Mouse (Mus musculus) right cerebral cortex, postnatal 10 days (tissue): ENCODE data around the gene Defb23.
A peak's percentile ranks its signal among the peaks of the same experiment; 100 is the strongest.

Source experiments
- DNase-seq, 2 experiments: peaks; one replicate each; pipeline ENCODE4 v3.0.0; 2021; ENCODE audit warnings: low spot score in 2 of 2

Defb23 gene

DNA sequence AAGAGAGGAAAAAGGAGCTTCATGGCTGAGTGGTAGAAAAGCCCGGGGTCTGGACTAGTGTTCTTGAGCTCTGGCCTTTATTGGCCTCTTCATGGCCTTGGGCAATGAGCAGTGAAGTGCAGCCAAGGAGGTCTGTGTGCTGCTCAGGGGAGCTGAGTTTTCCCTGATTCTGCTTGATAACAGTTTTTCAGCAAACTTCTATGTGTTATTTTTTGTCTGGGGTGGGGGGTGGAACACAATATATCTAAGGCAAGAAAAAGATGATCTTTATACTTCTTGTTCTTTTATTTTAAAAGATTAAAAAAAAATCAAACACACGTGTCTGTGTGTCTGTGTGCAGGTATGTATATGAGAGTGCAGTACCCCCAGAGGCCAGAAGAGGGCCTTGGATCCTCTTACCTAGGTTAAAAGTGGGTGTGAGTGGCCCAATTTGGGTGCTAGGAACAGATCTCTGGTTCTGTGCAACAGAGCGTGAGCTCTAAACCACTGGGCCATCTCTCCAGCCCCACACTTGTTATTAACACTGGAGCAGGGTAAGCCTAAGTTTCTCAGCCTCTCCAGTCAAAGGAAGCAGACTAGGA lies at the start of gene Defb23:
Defb23 (minus strand) TSS at position 51 of the 581 bp plus-strand sequence.
- DNase-seq, result no peak

DNA sequence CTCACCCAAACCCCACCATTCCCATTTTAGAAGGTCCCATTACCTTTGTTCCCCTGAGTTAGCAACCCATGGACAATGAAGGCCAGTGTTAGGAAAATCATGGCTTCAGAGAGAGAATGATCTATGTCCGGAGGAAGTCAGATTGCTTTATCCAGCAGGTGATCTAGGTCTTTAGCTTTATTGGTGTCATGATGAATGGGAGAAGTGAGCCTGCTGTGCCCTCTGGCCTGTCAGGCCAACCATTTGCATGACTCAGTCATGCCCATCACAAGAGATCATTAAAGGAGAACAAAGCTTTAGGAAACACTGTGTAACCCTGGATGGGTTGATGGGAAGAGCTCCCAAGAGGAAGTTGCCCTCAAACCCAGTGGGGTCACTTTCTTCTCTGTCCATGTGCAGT lies 47.2 kb upstream of the Defb23 start, which contains the start of gene Defb26:
Defb26 (minus strand) TSS at position 101 of the 400 bp plus-strand sequence.
- DNase-seq, result no peak

DNA sequence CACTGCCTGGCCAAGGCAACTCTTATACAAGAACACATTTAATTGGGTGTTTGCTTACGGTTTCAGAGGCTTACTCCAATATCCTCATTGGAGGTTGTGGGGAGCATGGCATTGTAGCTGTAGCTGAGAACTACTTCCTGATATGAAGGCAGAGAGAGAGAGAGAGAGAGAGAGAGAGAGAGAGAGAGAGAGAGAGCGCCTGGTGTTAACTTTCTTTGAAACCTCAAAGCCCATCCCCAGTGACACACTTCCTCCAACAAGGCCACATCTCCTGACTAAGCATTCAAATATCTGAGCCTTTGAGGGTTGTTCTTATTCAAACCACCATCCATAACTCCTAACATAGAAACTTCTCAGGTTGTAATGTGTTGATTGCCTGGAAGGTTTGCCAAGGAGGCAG lies 39.5 kb upstream of the Defb23 start:
- no peak for DNase-seq

DNA sequence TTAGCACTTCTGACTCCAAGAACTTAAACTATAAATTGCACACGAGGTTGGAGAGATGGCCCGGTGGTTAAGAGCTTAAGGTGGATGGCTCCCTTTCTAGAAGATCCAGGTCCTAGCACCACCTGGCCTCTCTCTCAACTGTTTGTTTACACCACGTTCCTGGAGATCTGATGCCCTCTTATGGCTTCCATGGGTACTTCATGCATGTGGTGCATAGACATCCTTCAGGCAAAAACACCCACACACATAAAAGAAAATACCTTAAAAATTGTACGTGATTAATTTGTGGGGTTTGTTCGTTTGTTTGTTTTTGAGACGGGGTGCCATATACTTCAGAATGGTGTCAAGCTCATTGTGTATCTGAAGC lies 36.4 kb upstream of the Defb23 start:
- DNase-seq, result no peak

DNA sequence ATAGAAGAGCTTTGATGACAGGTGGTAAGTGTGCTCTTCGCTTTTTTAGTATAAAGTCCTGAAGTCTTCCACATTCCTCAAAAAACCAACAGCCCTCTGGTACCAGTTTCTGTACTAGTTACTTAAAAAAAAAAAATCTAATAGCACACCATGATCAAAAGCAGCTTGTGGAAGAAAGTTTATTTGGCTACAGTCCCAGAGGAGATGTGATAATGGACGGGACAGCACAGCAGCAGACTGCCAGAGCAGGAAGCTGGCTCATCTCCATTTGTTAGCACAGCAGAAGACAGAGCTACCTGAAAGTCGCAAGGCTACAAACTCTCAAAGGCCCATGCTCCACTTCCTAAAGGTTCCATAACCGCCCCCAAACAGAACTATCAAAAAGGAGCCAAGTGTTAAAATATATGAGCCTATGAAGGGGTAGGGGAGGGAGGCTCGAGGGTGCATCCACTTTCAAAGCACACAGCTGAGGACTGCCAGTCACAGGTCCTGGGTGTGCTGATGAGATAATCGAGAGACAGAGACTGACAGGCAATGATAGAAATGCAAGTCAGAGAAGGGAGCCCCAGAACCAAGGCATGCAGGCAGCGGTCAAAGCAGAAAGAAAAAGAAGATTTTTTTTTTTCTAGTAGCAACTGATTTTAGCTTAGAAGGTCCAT lies 35.9 kb upstream of the Defb23 start:
- no peak for DNase-seq

DNA sequence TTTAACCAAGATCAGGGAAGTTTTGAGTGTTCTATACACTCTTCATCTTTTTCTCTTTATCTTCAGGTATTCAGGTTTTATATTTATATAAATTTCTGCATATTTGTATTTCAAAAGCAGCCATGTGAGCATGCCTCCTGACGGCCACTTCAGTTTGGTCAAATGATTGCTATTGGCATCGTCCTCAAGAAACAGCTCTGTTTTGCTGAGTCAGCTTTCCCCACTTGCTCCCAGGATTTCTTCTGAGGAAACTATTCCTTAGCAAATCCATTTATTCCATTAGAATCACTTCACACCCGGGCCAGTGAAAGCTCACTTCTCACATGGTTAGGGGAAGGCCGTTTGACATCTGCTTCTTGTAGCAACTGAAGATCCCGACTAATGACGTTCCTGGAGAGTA lies 33.6 kb upstream of the Defb23 start:
- DNase-seq, result no peak

DNA sequence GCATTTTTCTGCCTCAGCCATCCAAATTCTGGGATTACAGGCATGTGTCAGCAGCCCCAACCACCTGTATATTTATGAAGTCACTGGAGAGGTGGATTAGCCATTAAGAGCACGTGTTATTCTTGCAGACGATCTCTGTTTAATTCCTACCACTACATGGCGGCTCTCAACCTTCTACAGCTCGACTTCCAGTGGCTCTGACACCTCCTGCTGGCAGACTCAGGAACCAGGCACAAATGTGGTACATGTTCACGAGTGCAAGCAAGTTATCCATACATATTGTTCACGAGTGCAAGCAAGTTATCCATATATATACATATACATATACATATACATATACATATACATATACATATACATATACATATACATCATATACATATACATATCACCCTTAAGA lies 28.7 kb upstream of the Defb23 start:
- DNase-seq, result no peak

DNA sequence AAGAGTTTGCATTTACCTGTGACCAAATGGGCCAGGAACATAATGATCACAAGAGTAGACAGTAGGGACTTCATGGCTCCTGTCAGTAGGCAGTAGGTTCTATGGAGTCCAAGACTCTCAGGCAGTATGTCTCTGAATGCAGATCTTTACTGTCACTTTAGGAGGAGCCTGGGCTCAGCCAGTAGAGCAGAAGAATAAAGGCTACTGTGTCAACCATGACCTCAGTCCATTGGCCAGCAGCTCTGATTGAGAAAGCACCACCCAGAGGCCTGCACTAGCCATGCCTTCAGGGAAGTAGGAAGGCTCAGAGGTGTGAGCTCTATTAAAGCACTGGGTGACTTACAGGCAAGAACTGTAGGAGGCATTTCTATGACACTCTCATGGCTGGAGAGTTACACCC lies 25.6 kb upstream of the Defb23 start, which contains the start of gene Defb22:
Defb22 (minus strand) TSS at position 101 of the 400 bp plus-strand sequence.
- DNase-seq, result no peak

DNA sequence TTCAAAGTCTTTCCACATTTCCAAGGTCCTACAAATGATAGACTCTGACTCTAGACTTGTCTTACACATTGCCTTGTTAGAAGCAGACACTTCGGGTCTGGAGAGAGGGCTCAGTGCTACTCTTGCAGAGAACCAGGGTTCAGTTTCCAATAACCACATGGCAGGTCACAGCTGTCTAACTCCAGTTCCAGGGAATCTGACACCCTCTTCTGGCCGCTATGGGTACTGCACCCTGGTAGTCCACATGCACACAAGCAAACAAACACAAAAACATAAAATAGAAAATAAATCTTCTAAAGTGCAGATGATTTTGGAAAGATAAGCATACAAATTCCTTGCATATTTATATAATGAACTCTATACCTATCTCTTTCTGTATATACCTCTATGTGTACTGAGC lies 22.6 kb upstream of the Defb23 start:
- DNase-seq, result no peak

DNA sequence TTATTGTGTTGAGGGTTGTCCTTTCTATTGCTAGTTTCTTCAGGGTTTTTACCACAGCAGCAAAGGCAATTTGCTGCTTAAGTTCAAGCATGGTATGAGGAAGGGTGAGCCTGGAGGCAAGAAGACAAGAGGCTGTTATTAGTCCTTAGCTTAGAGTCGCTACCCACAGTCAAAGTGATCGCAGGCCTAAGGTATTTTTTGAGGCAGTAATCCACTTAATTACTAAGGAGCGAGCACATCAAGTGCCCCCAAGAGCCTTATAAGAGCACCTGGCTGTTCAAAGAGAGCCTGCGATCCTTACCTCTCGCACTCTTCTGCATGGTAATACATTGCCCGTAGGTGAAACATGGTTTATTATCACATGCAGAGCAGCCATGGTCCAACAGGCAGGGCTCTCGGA lies 17.3 kb upstream of the Defb23 start:
- DNase-seq, result no peak

DNA sequence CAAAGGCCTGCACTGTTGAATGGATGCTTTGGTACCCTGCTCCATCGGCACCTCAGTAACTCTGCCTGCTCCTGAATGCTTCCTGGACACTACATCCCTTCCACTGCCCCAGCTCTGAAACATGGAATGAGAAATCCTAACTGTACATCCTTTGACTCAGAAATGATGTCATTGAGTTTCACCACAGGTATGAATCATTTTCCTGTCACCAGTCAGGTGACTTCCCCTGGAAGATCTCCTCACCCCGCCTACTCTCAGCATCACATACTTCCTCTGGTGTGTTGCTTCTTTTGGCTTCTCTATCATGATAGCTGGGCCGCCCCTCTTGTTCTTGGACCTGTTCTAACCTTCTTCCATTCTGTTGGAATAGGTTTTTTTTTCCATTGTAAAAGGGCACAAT lies 16.5 kb upstream of the Defb23 start:
- DNase-seq, result no peak

DNA sequence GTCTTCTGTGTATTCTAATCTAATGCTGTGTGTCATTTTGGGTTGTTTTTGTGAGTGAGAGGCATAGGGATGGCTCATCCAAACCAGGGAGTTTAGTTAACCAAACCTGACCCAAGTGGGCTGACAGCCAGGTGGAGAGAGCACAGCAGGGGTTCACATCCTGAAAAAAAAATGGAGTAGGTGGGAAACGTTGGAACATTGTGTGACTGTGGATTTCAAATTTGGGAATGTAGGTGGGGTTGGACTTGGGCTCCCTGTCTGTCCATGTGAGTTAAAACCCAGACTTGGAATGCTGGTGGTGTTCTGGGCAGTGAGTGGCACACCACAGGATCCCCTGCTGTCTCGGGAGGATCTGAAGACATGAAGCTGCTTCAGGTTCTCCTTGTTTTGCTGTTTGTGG lies 12.3 kb upstream of the Defb23 start, which contains the start of gene Defb20:
Defb20 (plus strand) TSS at position 301 of the 400 bp plus-strand sequence.
- no peak for DNase-seq

DNA sequence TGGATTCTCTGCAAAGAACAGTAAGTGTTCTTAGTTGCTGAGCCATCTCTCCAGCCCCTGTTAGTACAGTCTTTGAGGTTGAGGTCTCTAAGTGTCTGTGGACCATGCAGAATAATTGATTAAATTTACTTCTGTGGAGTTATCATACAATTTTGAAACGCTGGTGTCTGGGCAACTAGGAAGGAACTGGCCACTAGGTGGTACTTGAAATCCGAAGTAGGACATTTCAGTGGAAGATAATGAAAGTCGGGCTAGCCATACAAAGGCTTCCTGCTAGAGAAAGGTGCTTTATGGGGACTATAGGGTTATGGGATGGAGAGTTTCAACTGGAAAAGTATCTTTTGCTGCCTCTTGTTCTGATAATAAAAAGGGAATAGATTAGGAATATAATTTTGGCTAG lies 8.0 kb upstream of the Defb23 start:
- no peak for DNase-seq

DNA sequence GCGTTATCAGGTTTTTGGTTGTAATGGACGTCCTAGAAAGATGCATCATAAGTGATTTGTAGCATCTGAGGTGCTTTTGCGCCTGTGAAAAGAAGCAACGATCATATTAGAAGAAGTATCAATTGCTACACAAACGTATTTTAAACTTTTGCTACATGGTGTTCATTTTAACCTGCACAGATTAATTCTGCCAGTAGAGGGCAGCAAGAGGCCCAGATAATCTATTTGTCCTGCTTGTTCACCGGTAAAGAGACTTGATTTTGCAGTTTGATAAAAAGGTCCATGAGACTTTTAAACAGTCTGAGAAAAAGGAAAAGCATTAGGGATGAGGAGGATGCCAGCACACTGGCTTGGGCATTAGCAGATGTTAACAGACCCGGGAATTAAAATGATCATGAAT lies 6.6 kb upstream of the Defb23 start:
- DNase-seq, result peak; percentile 55 to 68

DNA sequence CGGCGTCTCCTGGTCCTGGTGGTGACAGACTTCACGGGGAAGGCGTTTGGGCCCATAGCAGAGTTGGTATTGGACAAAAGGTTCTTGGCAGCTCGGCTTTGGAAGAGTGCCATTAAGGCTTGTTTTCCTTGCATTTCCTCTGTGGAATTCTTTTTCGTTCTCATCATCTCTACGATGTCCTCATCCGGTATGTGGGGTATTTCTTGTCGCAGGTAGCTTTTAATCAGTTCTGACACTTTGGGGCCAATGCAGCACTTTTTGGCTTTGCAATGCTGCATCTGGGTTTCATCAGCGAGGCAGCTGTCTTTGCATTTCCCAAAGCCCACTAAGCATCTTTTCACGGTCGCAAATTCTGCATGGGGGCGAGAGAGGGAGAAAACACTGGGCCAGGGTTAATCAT lies 5.2 kb downstream of the Defb23 start:
- DNase-seq, result no peak

DNA sequence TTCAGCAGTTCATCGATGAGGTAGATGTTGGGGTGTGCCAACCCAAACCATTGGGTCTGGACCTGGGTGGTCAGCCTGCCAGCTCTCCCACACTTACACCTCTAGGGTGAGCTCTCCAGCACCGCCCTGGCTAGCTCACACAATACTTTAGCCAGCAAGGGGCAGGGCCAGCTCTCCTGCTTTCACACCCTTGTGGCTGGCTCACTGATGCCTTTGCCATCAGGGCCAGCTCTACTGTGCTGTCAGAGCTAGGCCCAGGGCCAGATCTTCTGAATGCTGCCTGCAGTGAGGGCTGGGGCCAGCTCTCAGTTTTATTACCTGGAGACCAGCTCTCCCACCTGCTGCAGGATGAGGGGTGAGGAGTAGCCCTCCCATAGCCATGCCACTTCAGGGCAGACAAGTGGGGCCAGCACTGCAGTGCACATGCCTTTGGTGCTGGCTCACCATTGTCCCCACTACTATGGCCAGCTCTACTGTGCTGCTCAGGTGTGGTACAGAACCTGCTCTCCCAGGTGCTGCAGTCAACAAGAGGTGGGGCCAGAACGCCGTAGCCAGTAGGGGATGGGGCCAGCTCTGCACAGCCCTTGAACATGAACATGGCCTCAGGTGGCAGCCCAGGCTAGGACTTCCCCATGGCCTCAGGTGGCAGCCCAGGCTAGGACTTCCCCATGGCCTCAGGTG lies 12.2 kb downstream of the Defb23 start:
- DNase-seq, result no peak

DNA sequence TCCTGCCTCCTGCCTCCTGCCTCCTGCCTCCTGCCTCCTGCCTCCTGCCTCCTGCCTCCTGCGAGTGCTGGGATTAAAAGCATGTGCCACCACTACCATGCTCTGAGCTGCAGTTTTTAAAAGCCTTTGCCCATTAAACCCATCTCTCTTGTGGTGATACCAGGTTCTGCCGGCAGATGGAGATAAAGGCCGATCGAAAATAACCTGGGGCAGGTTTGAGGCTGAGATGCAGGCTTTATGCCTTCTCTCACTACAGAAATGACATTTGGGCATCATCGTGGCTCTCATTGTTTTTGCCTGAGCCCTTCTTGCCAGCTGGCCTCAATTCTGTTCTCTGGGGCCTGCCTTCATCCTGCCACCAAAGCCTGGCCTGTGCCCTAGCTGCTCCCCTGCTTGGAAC lies 14.2 kb downstream of the Defb23 start:
- DNase-seq, result peak; percentile 63 to 81

DNA sequence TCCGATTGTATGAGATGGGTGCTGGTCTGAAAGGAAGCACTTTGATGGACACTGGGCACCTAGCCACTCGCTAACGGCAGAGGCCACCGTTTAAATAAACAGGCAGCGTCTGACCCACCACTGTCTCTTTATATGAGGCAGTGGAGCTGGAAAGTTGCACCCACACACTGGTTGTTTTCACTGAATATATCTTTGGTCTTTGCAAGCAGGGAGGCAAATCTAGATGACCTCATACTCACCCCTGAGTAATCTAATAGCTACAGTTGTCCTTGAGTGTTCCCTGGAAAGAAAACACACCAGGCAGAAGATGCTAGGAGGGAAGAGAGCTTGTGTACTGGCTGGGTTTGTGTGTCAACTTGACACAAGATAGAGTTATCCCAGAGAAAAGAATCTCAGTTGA lies 17.0 kb downstream of the Defb23 start:
- DNase-seq, result no peak

DNA sequence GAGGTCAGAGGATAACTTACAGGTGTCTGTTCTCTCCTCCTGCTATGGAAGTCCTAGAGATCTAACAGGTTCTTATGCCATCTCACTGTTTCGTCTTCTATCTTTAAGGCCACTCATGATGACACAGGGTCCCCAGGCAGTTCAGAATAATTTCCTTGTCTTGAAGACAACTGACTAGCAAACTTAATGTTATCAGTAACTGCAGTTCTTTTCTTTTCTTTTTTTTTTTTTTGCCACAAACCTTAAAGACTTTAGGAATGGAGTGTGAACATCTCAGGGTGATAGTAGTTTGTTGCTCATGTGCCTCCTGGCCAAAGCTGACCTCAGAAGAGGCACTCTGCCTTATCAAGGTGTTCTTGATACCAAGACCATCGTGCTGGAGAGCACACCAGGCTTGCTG lies 17.8 kb downstream of the Defb23 start:
- no peak for DNase-seq

DNA sequence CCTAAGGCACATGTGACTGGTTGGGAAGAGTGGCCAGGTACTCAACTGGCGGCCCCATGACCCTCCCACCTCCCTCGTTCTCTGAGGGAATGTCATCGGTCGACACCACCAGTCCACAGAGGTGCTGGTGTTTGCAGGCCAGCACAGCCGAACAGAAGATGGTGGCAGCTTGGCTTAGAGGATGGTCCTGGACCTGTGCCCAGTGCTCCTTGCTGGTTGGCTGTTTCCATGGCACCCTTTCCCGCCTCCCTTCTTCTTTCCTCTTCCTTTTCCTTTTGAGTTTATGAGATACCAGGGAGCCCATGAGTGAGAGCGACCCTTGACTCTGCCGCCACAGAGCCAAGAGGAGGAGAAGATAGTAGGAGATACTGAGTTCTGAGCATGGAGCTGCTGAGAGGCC lies 21.1 kb downstream of the Defb23 start:
- DNase-seq, result peak; percentile 65 to 66

DNA sequence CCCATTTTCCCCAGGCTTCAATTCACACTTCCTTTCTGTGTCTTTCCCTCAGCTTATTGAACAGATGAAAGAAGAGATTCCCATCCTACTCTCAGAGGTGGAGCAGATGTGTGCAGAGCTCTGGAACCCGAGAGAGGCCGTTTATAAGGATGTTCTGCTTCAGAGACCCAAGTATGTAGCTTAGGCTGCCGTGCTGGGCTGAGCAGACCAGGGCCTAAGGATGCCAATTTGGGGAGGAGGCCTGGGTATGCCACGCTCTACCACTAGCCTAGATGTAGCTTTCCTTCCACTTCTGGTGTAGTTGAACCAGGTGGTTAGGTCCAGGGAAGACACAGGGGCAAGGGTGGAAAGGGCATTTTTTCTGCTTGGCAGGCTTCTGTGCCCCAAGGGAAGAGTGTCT lies 22.1 kb downstream of the Defb23 start:
- no peak for DNase-seq

DNA sequence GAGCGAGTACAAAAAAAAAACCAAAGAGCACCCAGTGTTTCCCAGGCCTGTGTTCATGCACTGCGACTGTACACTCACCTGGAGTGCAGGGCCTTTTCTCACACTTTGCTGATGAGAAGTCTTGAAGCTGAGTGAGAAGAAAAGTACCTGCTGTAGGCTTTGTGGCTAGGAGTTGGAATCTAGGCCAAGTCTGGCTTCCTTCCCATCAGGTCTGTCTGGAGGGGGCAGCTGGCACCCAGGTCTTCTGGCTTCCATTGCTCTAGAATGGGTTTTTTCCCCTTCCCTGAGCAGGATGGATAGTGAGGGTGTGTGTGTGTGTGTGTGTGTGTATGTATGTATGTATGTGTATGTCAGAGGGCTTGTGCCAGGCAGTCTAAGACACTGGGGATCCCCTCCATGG lies 24.6 kb downstream of the Defb23 start:
- DNase-seq, result no peak

DNA sequence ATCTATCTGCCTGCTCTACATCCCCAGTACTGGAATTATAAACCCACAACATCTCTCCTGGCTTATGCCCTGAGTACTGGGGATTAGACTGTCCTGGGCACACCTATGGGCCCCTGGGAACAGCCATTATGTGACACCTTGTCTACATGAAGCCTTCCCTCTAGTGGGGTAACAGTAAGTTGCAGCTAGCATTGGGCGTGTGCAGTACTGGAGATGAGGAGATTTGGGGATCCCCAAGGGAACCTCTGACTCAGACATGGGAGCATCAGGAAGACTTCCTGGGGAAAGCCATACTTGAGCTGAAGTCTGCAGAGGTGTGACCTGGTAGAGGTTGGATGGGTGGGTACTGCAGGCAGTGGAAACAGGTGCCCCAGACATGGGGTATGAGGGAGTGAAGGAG lies 25.5 kb downstream of the Defb23 start:
- DNase-seq, result no peak
